Mouse (Mus musculus) liver, embryonic 14.5 days (tissue): ENCODE results near the gene Syce1. TPM values are rescaled to one million over a fixed set of nuclear protein-coding genes. Genes with fewer than 3 reads are reported as not detected.

Experiments used
- ATAC-seq: fragments of 200-750 bp; cut with Nextera tagmentation; 2 replicates; pipeline ENCODE4 v1.8.0; 2017; ENCODE audit warnings: moderate number of reproducible peaks, mild to moderate bottlenecking, moderate library complexity; ENCODE audit not compliant: insufficient read depth
- DNase-seq, 3 experiments: peaks; one replicate each; pipeline ENCODE4 v3.0.0-alpha.2; 2012 to 2013; ENCODE audit warnings: low read depth in 3 of 3, low spot score in 3 of 3
- H3K27ac ChIP-seq: fragments of 300-500 bp; sonication (generic); 2 replicates; pipeline ENCODE4 v1.5.1; 2014; ENCODE audit warnings: moderate library complexity, mild to moderate bottlenecking, control low read depth, inconsistent platforms
- H3K27me3 ChIP-seq: fragments of 300-500 bp; sonication (generic); 2 replicates; pipeline ENCODE4 v1.6.1; 2014; ENCODE audit warnings: mild to moderate bottlenecking, low read length, moderate library complexity; ENCODE audit not compliant: control insufficient read depth, insufficient read depth
- H3K36me3 ChIP-seq: fragments of 300-500 bp; sonication (generic); replicated peaks from 2 replicates; pipeline ENCODE4 v1.6.1; 2014; ENCODE audit warnings: low read depth; ENCODE audit not compliant: control insufficient read depth, insufficient read depth
- H3K4me1 ChIP-seq, 2 experiments: fragments of 200-500 bp in 1 of 2; fragments of 300-500 bp in 1 of 2; sonication (generic) in 1 of 2; replicated peaks; 2 replicates each; pipeline ENCODE4 v1.6.1; 2012 to 2014; ENCODE audit warnings: antibody characterized with exemption in 1 of 2, inconsistent platforms in 1 of 2, low read length in 1 of 2; ENCODE audit not compliant: control insufficient read depth in 2 of 2, insufficient read depth in 2 of 2
- H3K4me2 ChIP-seq: fragments of 300-500 bp; sonication (generic); 2 replicates; pipeline ENCODE4 v1.6.1; 2014; ENCODE audit warnings: low read depth, mild to moderate bottlenecking, control low read depth, moderate library complexity
- H3K4me3 ChIP-seq, 2 experiments: fragments of 200-500 bp in 1 of 2; fragments of 300-500 bp in 1 of 2; sonication (generic) in 1 of 2; 2 replicates each; pipeline ENCODE4 v1.5.1; 2012 to 2014; ENCODE audit warnings: low read depth in 2 of 2, low read length in 2 of 2, mild to moderate bottlenecking in 2 of 2, control low read depth in 1 of 2, inconsistent platforms in 1 of 2, moderate library complexity in 1 of 2; ENCODE audit not compliant: insufficient read depth in 1 of 2
- H3K9ac ChIP-seq: fragments of 300-500 bp; sonication (generic); replicated peaks from 2 replicates; pipeline ENCODE4 v1.6.1; 2014; ENCODE audit warnings: mild to moderate bottlenecking, control low read depth, moderate library complexity
- H3K9me3 ChIP-seq: fragments of 300-500 bp; sonication (generic); 2 replicates; pipeline ENCODE4 v1.6.1; 2016; ENCODE audit warnings: low read length, mixed read lengths; ENCODE audit not compliant: control insufficient read depth
- CTCF ChIP-seq: IDR thresholded peaks from 2 replicates; pipeline ENCODE4 v1.5.1; 2016; ENCODE audit warnings: antibody characterized with exemption, low read depth, control low read depth
- EP300 ChIP-seq: IDR thresholded peaks from 2 replicates; pipeline ENCODE4 v1.6.1; 2016; ENCODE audit warnings: antibody characterized with exemption, low read depth
- WGBS: fragments of 180-500 bp; shearing (Covaris S2); extraction: QIAGEN DNeasy Blood & Tissue Kit; methylation state at CpG from one replicate; pipeline ENCODE4 v1.1.7; 2014; ENCODE audit not compliant: insufficient replicate concordance; 5-methylcytosine and 5-hydroxymethylcytosine counted together
- polyA plus RNA-seq, 2 experiments: library from polyadenylated mRNA; depleted of rRNA in 1 of 2; stranded (reverse) in 1 of 2; unstranded in 1 of 2; fragments of >200 nt; fragmentation: Nextera tagmentation in 1 of 2; extraction: Ambion mirVana in 1 of 2; gene quantifications; 2 replicates each; pipeline versions ENCODE4 v1.2.1 to v1.2.3; 2012 to 2014

Gene Syce1
- polyA plus RNA-seq, 2 experiments, result 0.08 TPM; not detected in 1

DNA sequence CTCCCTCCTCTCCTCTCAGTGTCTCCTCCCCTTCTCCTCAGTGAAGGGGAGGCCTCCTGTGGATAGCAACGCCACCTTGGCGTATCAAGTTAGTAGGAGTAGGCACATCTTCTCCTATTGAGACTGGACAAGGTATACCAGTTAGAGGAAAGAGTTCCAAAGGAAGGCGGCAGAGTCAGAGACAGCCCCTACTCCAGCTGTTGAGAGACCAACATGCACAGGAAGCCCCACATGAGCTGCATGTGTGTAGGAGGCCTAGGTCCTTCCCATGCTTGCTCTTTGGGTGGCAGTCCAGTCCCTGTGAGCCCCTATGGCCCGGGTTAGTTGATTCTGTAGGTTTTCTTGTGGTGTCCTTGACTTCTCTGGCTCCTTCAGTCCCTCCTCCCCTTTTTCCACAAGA lies 45.7 kb upstream of the Syce1 start:
- Histone ChIP-seq H3K4me1 (peaks cover 0 to 3% of the 10 kb centered on the region in 2 experiments; a peak in 1 of 4 replicates), H3K9ac (no peak overlapping the region), H3K36me3 (no peaks in the 10 kb centered on the region), H3K4me2 (no peak overlapping the region), H3K27me3 (no peaks in the 10 kb centered on the region), H3K9me3 (no peaks in the 10 kb centered on the region), H3K4me3 (no peak overlapping the region), H3K27ac (no peak overlapping the region)
- DNase-seq, result no peak
- TF ChIP-seq CTCF, result no peak
- TF ChIP-seq EP300, result no peak
- 64% methylated on average over 4 of the region's 4 CpGs for WGBS
- ATAC-seq, result no peak

DNA sequence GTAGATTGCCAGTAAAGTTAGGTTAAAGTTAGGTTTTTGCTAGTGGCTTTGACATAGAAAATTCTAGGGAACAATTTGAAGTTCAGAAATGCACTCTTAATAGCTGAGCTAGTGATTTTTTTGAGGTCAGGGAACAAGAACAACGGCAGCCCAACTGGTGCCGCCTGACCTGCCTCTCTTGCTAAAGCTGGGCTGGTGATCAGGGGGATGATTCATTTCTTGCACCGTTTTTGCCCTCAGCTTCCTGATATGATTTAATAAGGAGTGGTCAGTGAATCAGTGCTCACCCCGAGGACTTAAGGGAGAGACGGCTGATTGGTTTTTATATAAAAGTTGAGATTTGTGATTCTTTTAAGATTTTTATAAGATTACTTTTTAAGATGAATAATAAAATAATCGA lies 43.8 kb upstream of the Syce1 start:
- TF ChIP-seq EP300, result no peak
- TF ChIP-seq CTCF, result no peak
- no peak overlapping the region for H3K4me3 ChIP-seq
- DNase-seq (no peak), ATAC-seq (no peak)
- H3K36me3 ChIP-seq, result no peaks in the 10 kb centered on the region
- H3K27ac ChIP-seq, result no peak overlapping the region
- H3K27me3 ChIP-seq, result no peaks in the 10 kb centered on the region
- peaks cover 0 to 3% of the 10 kb centered on the region in 2 experiments; a peak in 1 of 4 replicates for H3K4me1 ChIP-seq
- no peaks in the 10 kb centered on the region for H3K9me3 ChIP-seq
- no peak overlapping the region for H3K4me2 ChIP-seq
- 45% methylated on average over 6 of the region's 6 CpGs for WGBS
- H3K9ac ChIP-seq, result no peak overlapping the region

DNA sequence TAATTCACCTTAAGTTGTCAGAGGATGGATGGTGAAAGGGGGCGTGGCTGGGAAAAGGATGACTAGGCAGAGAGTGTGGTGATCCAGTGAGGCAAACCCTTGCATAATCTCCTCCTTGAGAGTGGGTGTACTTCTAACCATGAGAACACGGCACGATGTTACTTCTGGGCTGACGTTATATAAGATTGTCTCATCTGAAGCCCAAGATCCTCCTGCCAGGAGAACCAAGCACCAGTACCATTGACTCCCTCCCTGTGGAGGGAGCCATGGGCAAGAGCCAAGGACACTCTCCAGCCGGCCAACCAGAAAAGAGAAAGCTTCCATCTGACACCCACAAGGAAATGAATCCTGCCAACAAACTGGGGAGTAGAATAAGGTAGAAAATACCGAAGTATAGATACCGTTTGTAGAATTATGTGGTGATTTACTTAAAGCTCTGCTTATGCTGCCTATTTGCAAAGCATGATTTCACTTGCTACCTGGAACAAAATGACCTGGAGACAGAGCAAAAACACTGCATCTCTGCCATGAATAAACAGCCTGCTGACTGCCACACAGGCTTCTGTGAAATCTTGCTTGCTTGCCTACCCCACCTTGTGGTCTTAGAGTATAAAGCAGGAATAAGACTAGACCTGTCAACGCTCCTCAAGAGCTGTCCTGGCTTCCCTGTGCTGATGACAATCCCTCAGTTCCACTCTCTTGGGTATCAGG lies 40.7 kb upstream of the Syce1 start:
- no peak for DNase-seq
- H3K4me3 ChIP-seq, result no peak overlapping the region

DNA sequence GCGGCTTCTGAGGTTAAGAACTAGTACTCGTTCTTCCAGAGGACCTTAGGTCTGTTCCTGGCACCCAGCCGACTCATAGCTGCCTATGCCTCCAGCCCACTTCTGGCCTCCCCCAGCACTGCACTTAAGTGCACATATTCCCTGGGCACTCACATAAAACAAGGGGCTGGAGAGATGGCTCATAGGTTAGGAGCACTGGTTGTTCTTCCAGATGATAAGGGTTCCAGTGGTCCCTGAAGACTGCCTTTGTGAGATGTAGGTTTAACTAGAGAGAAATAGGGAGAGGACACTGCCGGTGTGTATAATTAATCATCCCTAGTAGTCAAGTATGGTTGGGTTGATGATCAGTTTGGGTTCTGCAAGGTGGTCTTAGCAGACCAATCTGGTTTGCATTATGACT lies 35.1 kb upstream of the Syce1 start:
- no peak for DNase-seq
- WGBS, result 72% methylated on average over 4 of the region's 4 CpGs
- Histone ChIP-seq H3K9ac (no peak overlapping the region), H3K27ac (no peak overlapping the region), H3K27me3 (no peaks in the 10 kb centered on the region), H3K4me3 (no peak overlapping the region), H3K9me3 (no peaks in the 10 kb centered on the region), H3K36me3 (no peaks in the 10 kb centered on the region), H3K4me2 (no peak overlapping the region), H3K4me1 (no peaks in the 10 kb centered on the region)
- no peak for TF ChIP-seq CTCF
- TF ChIP-seq EP300, result no peak
- no peak for ATAC-seq

More for the DNA sequence above, 40.7 kb upstream of the Syce1 start:
- no peak for TF ChIP-seq EP300
- peak; percentile 40 for TF ChIP-seq CTCF
- H3K9ac ChIP-seq, result no peak overlapping the region
- no peaks in the 10 kb centered on the region for H3K27me3 ChIP-seq
- H3K36me3 ChIP-seq, result no peaks in the 10 kb centered on the region
- ATAC-seq, result no peak
- H3K4me1 ChIP-seq, result no peaks in the 10 kb centered on the region
- no peaks in the 10 kb centered on the region for H3K9me3 ChIP-seq
- no peak overlapping the region for H3K27ac ChIP-seq
- 24% methylated on average over 8 of the region's 8 CpGs for WGBS
- no peak overlapping the region; the same call in 1 of the 2 replicates for H3K4me2 ChIP-seq

DNA sequence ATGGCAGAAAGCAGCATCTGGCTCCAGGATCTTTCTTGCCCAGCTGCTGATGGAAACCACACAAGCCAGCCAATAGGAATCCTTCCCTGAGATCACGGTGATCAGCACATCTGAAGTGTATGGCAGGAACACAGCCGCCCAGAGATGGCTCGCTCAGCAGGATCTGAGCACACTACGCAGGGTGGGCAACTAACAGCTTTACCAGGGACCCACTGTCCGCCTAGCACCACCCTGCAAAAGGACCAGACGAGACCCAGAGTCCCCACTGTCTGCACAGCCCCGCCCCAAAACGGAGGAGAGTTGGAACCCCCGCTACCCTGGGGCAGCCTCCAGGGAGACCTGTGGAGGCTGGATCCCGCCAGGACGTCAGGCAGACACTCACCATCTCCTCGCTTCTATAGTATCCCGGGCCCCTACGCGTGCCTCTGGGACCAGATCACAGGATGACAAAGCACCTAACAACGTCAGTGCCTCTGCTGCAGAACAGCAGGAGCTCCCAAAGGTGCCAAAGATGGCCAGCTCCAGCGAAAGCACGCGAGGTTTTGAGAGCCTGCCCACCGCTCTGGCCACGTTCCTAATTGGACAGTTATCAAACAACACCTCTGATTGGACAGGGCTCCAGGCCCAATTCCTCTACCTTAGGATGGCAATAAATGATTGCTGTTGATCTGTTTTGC lies 34.1 kb upstream of the Syce1 start, which contains the start of gene Zfp941:
Gene Zfp941 (minus strand): TSS at position 526 of the 677 bp plus-strand sequence.
- H3K4me1 ChIP-seq, result no peaks in the 10 kb centered on the region
- no peak within 1 kb of the TSS for H3K27ac ChIP-seq
- no peaks in the 10 kb centered on the region for H3K9me3 ChIP-seq
- peak within 1 kb of the TSS; percentile 61 for H3K4me2 ChIP-seq
- 4% methylated on average over 21 of the region's 21 CpGs for WGBS
- H3K27me3 ChIP-seq, result no peaks in the 10 kb centered on the region
- DNase-seq (peak; percentile 14 to 24 (median 15)), ATAC-seq (peak; percentile 69)
- H3K36me3 ChIP-seq, result no peaks in the 10 kb centered on the region
- TF ChIP-seq EP300, result no peak
- peak within 1 kb of the TSS; percentile 45 to 52 for H3K4me3 ChIP-seq
- no peak within 1 kb of the TSS for H3K9ac ChIP-seq
